Mouse (Mus musculus): ENCODE results near the gene Agpat3. TPM values are rescaled to one million over a fixed set of nuclear protein-coding genes. Genes with fewer than 3 reads are reported as not detected.

The Agpat3 gene
- polyA plus RNA-seq, 1 experiment from 2014 or later = 41.9 TPM

DNA sequence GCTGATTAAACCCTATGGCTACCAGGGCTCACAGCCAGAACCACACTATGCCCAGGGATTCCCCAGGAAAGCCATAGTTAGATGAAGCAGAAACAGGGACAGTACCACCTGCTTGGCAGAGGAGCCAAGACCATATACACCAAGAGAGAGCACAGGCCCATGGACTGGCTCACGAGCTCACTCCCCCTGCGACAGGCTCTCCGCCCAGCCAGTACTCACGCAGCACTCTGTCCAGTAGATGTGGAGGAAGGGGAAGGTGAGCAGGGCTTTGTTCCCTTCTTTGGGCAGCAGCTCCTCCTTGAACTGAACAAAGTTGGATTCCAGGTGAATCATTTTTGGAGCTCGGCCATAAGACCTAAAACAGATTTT lies 123.7 kb downstream of the Agpat3 start:
- Histone ChIP-seq H3K4me3 (ENCODE audit: low read depth, low read length) (no peak overlapping the region), H3K4me1 (ENCODE audit: control insufficient read depth, insufficient read depth, low read length) (no peaks in the 10 kb centered on the region), H3K4me2 (replicated peaks; ENCODE audit: low read depth, low read length) (no peak overlapping the region), H3K27me3 (ENCODE audit: control insufficient read depth, insufficient read depth, low read length) (no peaks in the 10 kb centered on the region), H3K27ac (ENCODE audit: low read length) (no peak overlapping the region), H3K36me3 (ENCODE audit: control insufficient read depth, insufficient read depth, low read length) (peaks cover 23% of the 10 kb centered on the region; the same call in 1 of the 2 replicates), H3K9me3 (ENCODE audit: control insufficient read depth, low read depth, low read length) (no peaks in the 10 kb centered on the region), H3K9ac (replicated peaks; ENCODE audit: low read depth, low read length) (no peak overlapping the region)
- WGBS = 90% methylated on average over 5 of the region's 5 CpGs
- ATAC-seq (ENCODE audit: insufficient number of reproducible peaks, insufficient read depth, low FRiP score, low read depth) = no peak

DNA sequence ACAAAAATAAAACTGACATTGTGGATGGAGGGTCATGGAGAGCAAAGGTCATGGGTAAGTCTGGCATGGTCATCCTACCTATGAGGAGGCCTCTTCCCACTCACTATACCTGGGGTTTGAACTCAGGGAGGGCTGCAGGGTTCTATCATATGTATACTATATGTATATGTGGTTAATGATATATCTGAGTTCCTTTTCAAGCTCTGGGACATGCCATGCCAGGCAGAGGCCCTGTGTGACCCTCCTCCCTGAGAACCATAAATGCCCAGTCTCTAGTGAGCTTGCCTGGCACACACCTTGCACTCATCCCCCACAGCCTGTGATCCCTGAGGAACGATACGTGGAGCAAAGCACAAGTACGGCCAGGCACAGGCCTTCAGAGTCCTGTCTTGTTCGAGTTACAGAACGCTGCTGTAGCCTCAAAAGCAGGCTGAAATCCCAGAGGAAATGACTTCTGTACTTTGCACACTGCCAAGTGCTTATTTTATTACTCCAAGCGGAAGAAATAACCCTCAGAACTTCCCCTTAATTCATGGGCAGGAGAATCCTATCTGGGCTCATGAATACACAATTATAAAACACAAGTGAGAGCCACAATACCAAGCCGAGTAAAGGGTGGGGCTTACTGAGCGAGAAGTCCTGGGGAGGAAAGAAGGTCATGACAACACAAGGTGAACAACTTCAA lies 124.3 kb downstream of the Agpat3 start:
- ATAC-seq (ENCODE audit: insufficient number of reproducible peaks, insufficient read depth, low FRiP score, low read depth) = no peak
- Histone ChIP-seq H3K9me3 (ENCODE audit: control insufficient read depth, low read depth, low read length) (no peaks in the 10 kb centered on the region), H3K4me3 (ENCODE audit: low read depth, low read length) (no peak overlapping the region), H3K4me1 (ENCODE audit: control insufficient read depth, insufficient read depth, low read length) (no peaks in the 10 kb centered on the region), H3K9ac (replicated peaks; ENCODE audit: low read depth, low read length) (no peak overlapping the region), H3K36me3 (ENCODE audit: control insufficient read depth, insufficient read depth, low read length) (peaks cover 23% of the 10 kb centered on the region; the same call in 1 of the 2 replicates), H3K27me3 (ENCODE audit: control insufficient read depth, insufficient read depth, low read length) (no peaks in the 10 kb centered on the region), H3K27ac (ENCODE audit: low read length) (no peak overlapping the region), H3K4me2 (replicated peaks; ENCODE audit: low read depth, low read length) (no peak overlapping the region)
- WGBS = 90% methylated on average over 8 of the region's 8 CpGs

DNA sequence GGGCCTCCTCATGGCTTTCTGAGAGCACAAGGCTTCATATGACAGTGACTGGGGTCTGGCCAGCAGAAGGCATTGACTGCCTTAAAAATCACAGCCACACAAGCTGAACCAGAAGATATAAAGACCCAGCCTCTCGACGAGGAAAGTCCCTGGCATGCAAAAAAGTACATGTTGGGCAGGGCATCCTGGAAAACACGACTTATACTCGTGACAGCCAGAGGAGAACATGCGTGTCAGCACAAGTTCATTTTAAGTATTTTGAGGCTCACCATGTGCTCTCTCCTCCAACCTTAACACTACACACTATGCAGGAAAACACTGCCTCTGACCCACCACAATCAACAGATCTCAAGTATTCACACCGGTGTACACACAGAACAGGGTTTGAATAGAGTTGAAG lies 128.2 kb downstream of the Agpat3 start:
- no peak overlapping the region for H3K4me3 ChIP-seq (ENCODE audit: low read depth, low read length)
- H3K9me3 ChIP-seq (ENCODE audit: control insufficient read depth, low read depth, low read length) = no peaks in the 10 kb centered on the region
- no peak for ATAC-seq (ENCODE audit: insufficient number of reproducible peaks, insufficient read depth, low FRiP score, low read depth)
- H3K9ac ChIP-seq (replicated peaks; ENCODE audit: low read depth, low read length) = no peak overlapping the region
- no peak overlapping the region for H3K27ac ChIP-seq (ENCODE audit: low read length)
- H3K4me1 ChIP-seq (ENCODE audit: control insufficient read depth, insufficient read depth, low read length) = no peaks in the 10 kb centered on the region
- H3K27me3 ChIP-seq (ENCODE audit: control insufficient read depth, insufficient read depth, low read length) = no peaks in the 10 kb centered on the region
- 94% methylated on average over 6 of the region's 6 CpGs for WGBS
- H3K4me2 ChIP-seq (replicated peaks; ENCODE audit: low read depth, low read length) = no peak overlapping the region
- peaks cover 23% of the 10 kb centered on the region for H3K36me3 ChIP-seq (ENCODE audit: control insufficient read depth, insufficient read depth, low read length)

DNA sequence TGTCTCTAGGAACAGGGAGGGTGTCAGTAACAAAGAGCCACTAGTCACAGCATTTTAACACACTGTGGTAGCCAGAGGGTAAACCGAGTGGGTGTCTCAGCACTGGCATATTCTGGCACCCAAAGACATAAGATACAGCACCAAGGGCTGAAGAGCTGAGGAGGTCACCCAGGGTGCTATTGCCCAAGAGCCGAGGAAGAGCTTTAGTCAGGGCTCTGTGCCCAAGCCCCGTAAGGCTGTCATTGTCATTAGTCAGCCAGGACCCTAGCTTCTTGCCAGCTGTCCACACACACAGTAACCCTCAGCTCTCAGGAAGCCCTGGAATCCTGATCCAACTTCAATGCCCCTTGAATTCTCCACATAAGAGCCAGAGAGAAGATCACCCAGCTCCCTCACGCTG lies 129.4 kb downstream of the Agpat3 start:
- Histone ChIP-seq H3K36me3 (ENCODE audit: control insufficient read depth, insufficient read depth, low read length) (peaks cover 21% of the 10 kb centered on the region), H3K27ac (ENCODE audit: low read length) (no peak overlapping the region), H3K4me1 (ENCODE audit: control insufficient read depth, insufficient read depth, low read length) (no peaks in the 10 kb centered on the region), H3K4me2 (replicated peaks; ENCODE audit: low read depth, low read length) (no peak overlapping the region), H3K4me3 (ENCODE audit: low read depth, low read length) (no peak overlapping the region), H3K9ac (replicated peaks; ENCODE audit: low read depth, low read length) (no peak overlapping the region), H3K27me3 (ENCODE audit: control insufficient read depth, insufficient read depth, low read length) (no peaks in the 10 kb centered on the region), H3K9me3 (ENCODE audit: control insufficient read depth, low read depth, low read length) (no peaks in the 10 kb centered on the region)
- WGBS = 81% methylated on average over 4 of the region's 4 CpGs
- no peak for ATAC-seq (ENCODE audit: insufficient number of reproducible peaks, insufficient read depth, low FRiP score, low read depth)

DNA sequence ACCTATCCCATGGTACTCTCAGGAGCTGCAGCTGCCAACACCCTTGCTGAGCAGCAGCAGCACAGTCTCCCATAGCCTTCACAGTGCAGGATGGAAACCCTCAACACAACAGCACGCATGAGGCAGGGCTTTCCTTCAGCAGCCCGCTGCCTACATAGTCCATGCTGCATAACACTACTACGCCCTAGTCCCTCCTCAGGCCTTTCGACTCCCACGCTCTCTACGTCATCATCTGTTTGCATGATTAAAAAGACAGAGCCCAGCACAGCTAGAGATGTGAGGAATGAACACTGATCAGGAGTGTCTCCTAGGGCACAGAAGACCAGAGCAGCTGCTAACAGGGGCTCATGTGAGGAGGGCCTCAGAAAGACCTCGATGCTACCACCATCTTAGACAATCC lies 131.0 kb downstream of the Agpat3 start:
- Histone ChIP-seq H3K4me1 (ENCODE audit: control insufficient read depth, insufficient read depth, low read length) (no peaks in the 10 kb centered on the region), H3K36me3 (ENCODE audit: control insufficient read depth, insufficient read depth, low read length) (peaks cover 19% of the 10 kb centered on the region)
- WGBS = 90% methylated on average over 7 of the region's 7 CpGs

DNA sequence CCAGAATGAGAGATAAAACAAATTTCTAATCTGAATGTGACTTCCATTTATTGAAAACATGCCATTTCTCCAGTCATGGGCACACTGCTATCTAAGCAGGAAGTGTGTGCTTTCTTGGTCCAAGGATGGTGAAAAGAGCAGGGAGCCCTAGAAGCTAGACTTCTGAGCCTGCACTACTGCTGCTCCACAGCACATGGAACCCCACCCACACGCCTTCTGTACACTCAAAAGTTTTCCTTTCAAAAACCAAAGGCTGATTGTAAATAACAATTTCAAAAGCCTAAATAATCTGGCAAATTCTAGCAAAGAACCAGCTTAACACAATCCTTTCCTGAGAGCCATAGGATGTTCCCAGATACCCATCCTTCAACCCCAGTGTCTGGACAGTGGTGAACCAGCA lies 132.8 kb downstream of the Agpat3 start:
- H3K27me3 ChIP-seq (ENCODE audit: control insufficient read depth, insufficient read depth, low read length) = no peaks in the 10 kb centered on the region
- no peak overlapping the region for H3K4me3 ChIP-seq (ENCODE audit: low read depth, low read length)
- peaks cover 29% of the 10 kb centered on the region for H3K36me3 ChIP-seq (ENCODE audit: control insufficient read depth, insufficient read depth, low read length)
- no peak overlapping the region for H3K4me2 ChIP-seq (replicated peaks; ENCODE audit: low read depth, low read length)
- ATAC-seq (ENCODE audit: insufficient number of reproducible peaks, insufficient read depth, low FRiP score, low read depth) = no peak
- H3K4me1 ChIP-seq (ENCODE audit: control insufficient read depth, insufficient read depth, low read length) = no peaks in the 10 kb centered on the region
- H3K27ac ChIP-seq (ENCODE audit: low read length) = no peak overlapping the region
- no peaks in the 10 kb centered on the region for H3K9me3 ChIP-seq (ENCODE audit: control insufficient read depth, low read depth, low read length)
- no peak overlapping the region for H3K9ac ChIP-seq (replicated peaks; ENCODE audit: low read depth, low read length)
- WGBS = 85% methylated on average over 1 of the region's 1 CpGs

More for the DNA sequence above, 131.0 kb downstream of the Agpat3 start:
- Histone ChIP-seq H3K27me3 (ENCODE audit: control insufficient read depth, insufficient read depth, low read length) (no peaks in the 10 kb centered on the region), H3K4me2 (replicated peaks; ENCODE audit: low read depth, low read length) (no peak overlapping the region), H3K9ac (replicated peaks; ENCODE audit: low read depth, low read length) (no peak overlapping the region), H3K27ac (ENCODE audit: low read length) (no peak overlapping the region), H3K4me3 (ENCODE audit: low read depth, low read length) (no peak overlapping the region), H3K9me3 (ENCODE audit: control insufficient read depth, low read depth, low read length) (no peaks in the 10 kb centered on the region)
- ATAC-seq (ENCODE audit: insufficient number of reproducible peaks, insufficient read depth, low FRiP score, low read depth) = no peak

Small RNA genes within 50 kb of the gene (microRNA-seq; reads per million reads assigned to microRNA genes)
- gene Mir7659 = not detected

Other genes with a start within 250 kb of the Agpat3 start
- 18.2 and 20.5 TPM in 2 replicates for gene D10Jhu81e, start 182.7 kb downstream of the Agpat3 start, polyA plus RNA-seq (2014; fragmentation: Nextera tagmentation; extraction: Ambion mirVana)
- gene Pwp2, start 167.3 kb downstream of the Agpat3 start, polyA plus RNA-seq (2014; fragmentation: Nextera tagmentation; extraction: Ambion mirVana) = 14.0 and 14.1 TPM in 2 replicates
- gene Trappc10, start 107.8 kb downstream of the Agpat3 start, polyA plus RNA-seq (2014; fragmentation: Nextera tagmentation; extraction: Ambion mirVana) = 14.7 and 17.3 TPM in 2 replicates
- gene Rrp1, start 60.6 kb upstream of the Agpat3 start, polyA plus RNA-seq (2014; fragmentation: Nextera tagmentation; extraction: Ambion mirVana) = 213 and 240 TPM in 2 replicates
- 419 and 443 TPM in 2 replicates for gene Cstb, start 73.2 kb upstream of the Agpat3 start, polyA plus RNA-seq (2014; fragmentation: Nextera tagmentation; extraction: Ambion mirVana)
- gene Pdxk, start 112.5 kb upstream of the Agpat3 start, polyA plus RNA-seq (2014; fragmentation: Nextera tagmentation; extraction: Ambion mirVana) = 6.5 and 7.1 TPM in 2 replicates
- not detected in 2 replicates for gene Olfr1358, start 164.9 kb upstream of the Agpat3 start, polyA plus RNA-seq (2014; fragmentation: Nextera tagmentation; extraction: Ambion mirVana)
- gene Ilvbl, start 221.9 kb upstream of the Agpat3 start, polyA plus RNA-seq (2014; fragmentation: Nextera tagmentation; extraction: Ambion mirVana) = 36.0 and 44.4 TPM in 2 replicates
- gene Syde1, start 239.5 kb upstream of the Agpat3 start, polyA plus RNA-seq (2014; fragmentation: Nextera tagmentation; extraction: Ambion mirVana) = 19.1 and 20.4 TPM in 2 replicates

Data from stomach, embryonic 14.5 days (tissue).